Mouse (Mus musculus) T-helper 2 cell (primary cell): Measurements from ENCODE around the gene Atad5.
"Not testable (repeated sequence)": the region's sequence is repeated elsewhere in the genome, so short reads cannot be mapped to it uniquely, and the experiment has no call there.

Source experiments
- in situ Hi-C: fragments of 300-600 bp; cut with MboI, MseI; formaldehyde crosslinking; loops from one replicate; pipeline ENCODE4 v1.15.1; 2025; ENCODE audit warnings: high pct_unique_total_duplicates

The Atad5 gene

DNA sequence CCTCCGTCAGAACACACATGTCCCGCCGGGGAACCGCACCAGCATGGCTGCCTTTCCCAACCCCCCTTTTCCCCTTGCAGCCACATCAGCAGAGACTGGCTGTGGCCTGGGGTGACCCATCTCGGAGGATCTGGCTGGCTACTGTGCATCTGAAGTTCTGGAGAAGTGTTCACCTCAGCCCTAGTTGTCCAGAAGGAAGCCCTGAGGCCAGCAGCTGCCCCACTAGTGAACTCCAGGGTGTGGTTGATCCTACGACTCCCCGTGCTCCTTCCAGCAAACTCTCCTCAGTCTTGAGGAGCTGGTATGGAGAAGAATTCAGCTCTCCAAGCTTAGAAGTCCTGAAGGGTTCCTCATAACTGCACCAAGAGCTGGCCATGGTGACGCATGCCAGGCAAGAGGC lies 89.1 kb downstream of the Atad5 start:
- in situ Hi-C loops: no loop called here

DNA sequence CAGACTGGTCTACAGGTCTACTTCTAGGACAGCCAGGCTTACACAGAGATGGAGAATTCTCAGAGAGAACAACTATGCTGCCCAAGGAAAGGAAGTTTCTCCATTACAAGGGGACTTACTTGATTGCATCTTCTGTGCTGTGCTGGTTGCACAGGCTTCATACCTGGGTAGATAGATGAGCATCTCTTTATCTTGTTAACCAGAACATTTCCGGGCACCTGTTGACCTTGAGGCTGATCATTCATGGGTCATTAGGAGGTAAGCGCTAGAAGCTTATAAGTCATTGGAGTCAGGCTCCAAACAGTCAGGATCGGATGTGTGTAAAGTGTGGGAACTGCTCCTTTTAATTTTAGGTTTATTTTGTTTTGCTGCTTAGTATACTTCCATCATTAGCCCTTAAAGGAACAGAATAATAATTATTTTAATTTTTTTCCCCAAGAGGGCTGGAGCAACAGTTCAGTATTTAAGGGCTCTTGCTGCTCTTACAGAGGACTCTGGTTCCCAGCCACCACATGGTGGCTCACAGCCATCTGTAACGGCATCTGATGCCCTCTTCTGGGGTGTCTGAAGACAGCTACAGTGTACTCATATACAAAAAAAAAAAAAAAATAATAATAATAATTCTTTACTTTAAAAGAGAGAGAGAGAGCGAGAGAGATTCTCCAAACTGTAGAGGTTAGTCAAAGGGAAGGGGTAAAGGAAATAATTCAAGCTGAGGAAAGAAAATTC lies 92.0 kb downstream of the Atad5 start:
- in situ Hi-C loops: no loop called here

DNA sequence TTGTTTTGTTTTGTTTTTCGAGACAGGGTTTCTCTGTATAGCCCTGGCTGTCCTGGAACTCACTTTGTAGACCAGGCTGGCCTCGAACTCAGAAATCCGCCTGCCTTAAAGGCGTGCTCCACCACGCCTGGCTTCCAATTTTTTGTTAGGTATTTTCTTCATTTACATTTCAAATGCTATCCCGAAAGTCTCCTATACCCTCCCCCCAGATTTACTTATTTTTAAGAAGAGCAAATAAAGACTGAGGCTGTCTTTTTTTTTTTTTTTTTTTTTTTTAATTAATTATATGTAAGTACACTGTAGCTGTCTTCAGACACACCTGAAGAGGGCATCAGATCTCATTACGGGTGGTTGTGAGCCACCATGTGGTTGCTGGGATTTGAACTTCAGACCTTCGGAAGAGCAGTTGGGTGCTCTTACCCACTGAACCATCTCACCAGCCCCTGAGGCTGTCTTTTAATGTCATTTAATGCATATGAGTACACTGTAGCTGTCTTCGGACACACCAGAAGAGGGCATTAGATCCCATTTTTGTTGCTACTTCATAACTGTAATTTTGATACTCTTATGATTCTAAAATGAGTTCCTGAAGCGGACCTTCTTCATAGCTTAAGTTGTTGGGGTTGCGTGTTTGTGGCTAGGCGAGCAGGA lies 94.0 kb downstream of the Atad5 start:
- in situ Hi-C loops: not testable (repeated sequence)

DNA sequence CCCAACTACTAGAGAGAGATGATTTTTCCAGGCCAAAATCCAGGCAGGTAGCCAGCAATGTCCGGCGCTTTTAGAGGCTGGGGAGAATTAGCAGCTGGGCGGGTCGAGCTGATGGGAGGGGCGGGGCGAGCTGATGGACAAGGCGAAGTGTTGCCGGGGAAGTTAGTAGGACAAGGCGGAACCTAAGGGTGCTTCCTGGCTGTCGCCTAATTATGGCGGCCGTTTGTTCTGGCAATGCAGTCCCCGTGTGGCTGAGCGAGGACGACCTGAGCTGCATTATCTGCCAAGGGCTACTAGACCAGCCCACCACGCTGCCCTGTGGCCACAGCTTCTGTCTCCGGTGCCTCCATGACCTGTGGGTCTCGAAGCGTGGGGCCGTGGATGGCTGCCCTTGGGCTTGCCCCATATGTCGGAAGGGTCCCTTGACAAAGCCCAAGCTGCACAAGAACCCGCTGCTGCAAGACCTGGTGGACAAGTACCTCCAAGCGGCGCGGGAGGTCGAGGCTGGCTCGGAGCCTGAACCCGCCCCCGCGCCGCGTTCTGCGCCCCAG lies 94.6 kb downstream of the Atad5 start, which contains the start of gene Rnf135:
Rnf135 (plus strand) TSS at position 147 of the 551 bp plus-strand sequence.
- in situ Hi-C loops: no loop called here

DNA sequence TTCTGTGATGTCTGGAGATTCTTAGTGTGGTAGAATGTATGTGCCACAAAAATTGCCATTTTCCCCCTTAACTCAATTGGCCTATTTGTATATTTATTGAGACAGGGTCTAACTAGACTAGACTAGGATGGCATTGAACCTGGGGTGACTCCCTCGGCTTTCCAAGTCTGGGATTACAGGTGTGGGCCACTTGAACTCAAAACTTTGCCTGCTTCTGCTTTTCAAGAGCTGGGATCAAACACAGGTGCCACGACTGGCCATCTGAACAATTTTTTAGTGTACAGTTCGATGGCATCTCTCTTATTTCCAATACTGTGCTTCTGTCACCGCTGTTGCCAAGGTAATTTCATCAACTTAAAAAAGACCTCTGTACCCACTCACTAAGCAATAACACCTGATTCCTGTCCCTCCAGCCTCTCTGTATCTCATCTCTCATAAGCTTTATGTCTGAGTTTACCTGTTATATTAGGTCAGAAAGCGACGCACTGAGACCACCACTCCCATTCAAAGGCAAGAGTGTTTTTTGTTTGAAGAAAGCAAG lies 95.4 kb downstream of the Atad5 start:
- in situ Hi-C loops: no loop called here
